Mouse (Mus musculus): ENCODE results near the gene Scn10a.

The Scn10a gene

DNA sequence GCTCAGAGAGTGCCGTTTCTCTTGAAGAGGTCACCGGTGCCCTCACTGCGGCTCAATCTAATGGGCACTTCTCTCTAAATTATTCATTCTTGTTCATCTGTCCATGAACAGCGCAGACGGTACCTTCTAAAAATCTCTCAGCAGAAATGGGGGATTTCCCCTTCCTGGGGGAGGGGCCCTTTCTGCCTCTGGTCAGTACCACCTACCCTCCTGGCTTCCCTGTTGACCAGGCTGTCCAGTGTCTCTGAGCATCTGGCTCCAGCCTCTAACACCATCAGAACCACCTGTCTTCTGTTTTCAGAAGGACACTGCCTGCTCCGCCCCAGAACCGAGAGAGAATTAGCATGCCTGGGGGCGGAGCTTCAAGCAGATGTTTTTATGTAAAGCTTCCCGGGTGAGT lies 143.4 kb downstream of the Scn10a start:
- DNase-seq (ENCODE audit: extremely low spot score, low spot score) = no peak

DNA sequence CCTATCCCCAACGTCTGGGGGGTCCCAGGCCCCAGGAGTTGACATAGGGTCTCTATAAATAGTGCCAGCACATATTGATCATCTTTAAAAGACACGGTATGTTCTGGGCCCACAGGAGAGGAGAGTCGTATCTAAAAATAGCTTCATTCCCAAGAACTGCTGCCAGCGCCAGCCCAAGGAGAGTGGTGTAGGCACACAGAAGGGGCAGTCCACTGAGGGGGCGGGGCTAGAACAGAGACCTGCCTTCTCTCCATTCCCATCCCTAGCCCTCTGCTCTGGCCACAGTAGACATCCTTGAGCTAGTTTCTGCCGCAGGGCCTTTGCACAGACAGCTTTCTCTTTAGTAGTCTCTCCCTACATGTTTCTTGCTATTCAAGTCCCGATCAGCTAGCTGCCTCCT lies 144.8 kb downstream of the Scn10a start:
- DNase-seq (ENCODE audit: extremely low spot score, low spot score) = no peak

DNA sequence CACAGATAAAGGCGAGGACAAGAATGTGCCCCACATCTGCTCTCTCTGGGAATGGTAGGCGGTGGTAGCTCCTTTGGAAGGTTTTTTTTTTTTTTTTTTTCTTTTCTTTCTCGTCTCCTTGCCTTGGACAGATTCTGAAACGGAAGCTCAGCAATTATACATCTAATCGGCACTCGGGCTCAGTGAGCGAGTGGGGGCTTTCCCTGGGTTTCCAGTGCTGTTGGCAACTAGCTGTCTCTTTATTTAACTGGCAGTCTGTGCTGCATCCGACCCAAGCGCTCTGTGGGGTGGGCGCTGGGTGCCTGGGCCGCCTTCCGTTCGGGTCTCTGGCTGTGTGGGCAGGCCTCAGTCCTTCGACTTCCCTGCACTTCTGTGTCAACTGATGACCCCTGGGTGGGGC lies 146.1 kb downstream of the Scn10a start:
- no peak for DNase-seq (ENCODE audit: extremely low spot score, low spot score)

DNA sequence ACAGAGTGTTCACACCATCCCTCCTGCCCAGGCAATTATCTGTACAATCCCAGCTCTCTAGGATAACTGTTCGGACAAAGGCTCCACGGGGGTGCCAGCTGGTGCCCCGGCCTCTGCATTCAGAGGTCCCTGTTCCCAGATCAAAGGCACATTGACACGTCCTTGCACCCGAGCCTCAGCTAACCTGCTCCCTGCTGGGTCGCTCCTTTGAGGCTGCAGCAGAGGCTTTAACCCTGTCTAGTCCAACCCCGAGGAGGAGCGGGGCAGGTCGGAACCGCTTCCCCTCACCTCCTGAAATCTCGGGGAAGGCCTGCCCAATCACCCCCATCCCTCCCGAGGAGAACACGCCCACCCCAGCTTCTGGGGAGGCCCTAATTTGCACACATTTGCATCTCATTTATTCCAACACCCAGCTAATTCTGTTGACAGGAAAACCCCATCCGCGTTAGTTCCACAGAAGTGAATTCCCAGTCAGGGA lies 147.7 kb downstream of the Scn10a start:
- no peak for DNase-seq (ENCODE audit: extremely low spot score, low spot score)

DNA sequence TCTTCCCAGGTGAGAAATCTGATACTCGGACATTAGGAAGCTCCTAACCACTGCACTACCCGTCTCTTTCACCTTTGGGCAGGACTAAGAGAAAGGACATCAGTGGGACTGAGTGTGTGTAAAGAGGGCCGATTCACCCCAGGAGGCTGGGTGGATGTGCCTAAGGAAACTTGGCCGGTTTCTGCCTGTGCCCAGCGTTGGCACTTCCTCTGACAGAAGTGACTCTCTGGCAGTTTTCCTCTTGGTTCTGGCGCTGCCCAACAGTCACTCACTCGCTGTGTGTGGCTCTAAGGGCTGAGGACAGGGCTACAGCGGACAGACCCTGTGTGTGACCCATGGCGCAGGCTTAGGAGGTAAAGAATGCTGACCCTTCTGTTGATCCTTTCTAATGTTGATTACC lies 148.5 kb downstream of the Scn10a start:
- DNase-seq (ENCODE audit: extremely low spot score, low spot score) = no peak

DNA sequence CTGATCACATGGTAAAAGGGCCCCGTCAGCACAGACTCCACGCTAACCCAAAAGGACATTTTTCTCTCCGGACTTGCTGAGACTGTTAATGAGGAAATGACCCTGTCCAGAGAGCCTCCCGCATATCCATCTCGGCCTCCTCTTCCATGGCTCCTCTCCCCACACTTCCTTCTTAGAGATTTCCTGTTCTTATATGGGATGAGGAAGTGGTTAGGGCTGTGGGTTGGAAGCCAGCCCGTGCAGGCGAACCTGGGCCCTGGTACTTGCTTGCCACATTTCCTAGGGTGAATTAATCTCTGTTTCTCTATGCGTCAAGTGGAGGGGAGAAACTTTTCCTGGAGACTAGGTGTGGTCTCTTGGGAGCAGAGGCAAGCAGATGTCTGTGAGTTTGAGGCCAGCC lies 150.4 kb downstream of the Scn10a start:
- DNase-seq (ENCODE audit: extremely low spot score, low spot score) = no peak

DNA sequence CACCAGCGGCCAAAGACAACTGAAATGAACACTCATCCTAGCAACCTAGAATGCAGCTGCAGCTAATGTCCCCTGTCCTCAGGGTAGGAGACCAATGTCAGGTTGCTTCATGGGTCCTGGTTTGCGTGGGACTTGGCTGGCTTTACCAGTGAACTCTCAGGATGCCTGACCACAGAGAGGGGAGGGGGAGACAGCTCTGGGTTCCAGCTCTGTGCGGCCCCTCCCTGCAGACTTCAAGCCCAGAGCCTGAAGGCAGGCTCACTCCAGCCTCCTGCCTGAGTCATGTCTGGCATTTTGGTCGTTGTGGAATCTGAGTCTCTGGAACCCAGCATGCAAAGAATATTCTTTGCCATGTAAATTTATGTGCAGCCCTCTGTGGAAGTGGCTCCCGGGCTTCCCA lies 151.3 kb downstream of the Scn10a start:
- no peak for DNase-seq (ENCODE audit: extremely low spot score, low spot score)

DNA sequence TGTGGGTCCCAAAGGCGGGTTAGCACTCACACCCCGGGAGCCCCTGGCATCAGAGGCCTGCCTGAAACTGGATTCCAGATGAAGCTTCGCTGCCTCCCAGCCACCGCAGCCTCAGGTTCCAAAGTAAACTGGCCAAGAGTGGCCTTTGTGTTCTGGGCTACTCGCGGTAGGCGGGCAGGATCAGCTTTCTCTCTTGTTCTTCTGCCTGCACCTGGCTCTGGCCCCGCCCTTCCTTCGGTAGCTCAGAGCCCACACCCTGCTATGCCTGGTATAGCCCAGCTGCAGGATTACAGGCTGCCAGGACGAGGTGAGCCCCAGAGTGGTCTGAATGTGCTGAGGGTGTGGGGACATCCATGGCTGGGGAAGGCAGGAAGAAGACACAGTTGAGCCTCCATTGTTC lies 152.9 kb downstream of the Scn10a start:
- DNase-seq (ENCODE audit: extremely low spot score, low spot score) = no peak

DNA sequence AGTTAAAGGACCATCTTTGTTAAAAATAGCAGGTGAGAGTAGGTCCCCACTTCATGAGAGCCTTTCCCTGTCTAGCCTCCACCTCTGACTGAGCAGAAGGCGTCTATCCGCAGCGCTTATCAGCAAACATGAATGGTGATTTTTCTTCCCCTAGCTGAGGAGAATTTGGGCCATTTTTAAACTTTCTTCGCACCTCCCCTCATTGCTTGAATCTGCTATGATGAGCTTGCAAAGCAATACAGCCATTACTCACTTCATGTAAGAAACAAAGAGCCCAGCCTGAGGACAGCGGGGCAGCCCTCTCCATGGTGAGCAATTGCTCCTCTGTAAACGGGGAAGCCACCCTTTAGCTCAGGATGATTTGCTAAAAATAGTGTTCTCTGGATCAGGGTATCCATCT lies 154.3 kb downstream of the Scn10a start:
- no peak for DNase-seq (ENCODE audit: extremely low spot score, low spot score)

DNA sequence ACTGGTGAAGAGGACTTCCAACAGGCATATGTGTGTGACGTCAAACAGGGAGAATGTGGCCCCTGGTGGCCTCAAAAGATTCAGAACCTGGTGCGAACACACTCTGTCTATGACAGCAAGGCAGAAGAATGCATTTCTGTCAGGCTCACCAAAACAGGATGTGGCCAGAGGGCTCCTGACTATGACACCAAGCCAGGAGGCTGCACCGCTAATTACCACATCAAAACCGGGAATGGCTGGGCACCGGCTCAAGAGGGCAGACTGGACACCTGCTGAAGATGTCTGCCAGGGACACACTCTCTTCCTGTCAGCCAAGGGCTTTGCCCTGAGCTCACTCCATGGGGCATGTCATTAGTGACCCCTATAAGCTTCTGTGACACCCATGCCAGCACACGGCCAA lies 155.5 kb downstream of the Scn10a start:
- no peak for DNase-seq (ENCODE audit: extremely low spot score, low spot score)

DNA sequence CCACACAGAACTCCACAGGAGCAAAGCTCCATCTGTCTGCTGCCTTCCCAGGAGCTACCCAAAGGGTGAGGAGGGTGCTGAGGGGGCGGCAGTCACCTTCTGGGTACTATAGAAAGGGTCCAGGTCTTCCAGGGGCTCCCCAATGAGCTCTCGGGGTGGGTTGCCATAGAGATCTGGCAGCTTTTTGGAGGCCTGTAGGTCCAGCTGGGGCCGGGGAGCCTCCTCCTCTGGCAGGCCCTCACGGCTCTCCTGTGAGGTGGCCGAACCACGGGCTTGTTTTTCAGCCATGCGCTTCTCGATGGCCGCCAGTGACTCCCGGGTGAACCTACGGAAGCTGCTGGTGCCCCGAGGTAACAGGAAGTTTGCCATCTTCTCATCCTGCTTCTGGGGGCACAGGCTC lies 156.9 kb downstream of the Scn10a start:
- no peak for DNase-seq (ENCODE audit: extremely low spot score, low spot score)

DNA sequence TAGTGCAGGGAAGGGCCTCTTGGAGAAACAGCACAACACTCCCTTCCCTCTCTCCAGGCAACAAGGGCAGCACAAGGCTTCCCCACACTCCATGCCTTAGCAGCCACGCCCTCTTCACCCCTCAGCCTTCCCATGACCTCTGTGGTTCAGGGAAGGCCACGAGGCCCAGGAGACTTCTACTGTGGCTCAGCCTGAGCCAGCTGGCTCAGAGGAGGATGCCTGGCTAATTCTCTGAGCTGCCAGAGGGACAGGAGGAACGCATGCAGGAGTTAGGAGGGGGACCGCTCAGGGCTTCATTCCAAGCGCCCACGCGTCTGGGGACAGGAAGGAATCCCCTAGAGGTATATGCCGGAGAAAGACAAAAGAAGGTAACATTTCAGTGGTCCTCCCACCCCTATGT lies 157.4 kb downstream of the Scn10a start:
- DNase-seq (ENCODE audit: extremely low spot score, low spot score) = no peak

DNA sequence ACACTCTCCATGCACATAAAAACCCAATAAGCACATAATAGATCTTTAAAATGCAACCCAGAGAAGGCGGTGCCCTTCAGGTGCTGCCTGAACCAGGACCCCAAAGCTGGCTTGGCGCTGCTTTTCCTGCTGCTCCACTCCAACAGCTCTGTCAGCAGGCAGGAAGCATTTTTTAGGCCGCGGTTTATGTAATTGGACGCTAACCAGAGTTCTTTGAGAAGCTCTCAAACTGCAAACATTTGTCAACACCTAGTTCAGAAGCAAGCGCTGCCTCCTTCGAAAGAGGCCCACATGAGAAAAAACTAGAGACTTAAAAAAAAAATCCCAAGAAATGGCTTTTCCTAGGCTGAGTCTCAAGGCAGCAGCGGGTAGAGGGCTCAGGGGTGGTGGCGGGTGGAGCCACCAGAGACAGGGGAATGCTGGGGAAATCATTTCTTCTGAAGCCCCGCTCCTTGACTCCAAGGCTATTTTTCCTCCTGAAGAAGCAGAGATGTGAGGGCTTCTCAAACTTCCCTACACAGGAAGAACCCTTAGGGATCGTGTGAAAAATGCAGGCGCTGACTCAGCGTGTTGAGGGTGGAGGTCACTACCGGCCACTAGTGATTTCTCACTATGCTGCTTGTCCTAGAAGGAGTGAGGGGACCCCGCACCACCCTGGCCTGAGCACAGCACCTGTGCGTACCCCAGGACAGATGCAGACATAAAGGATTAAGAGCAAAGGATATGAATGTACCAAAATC lies 159.4 kb downstream of the Scn10a start:
- DNase-seq (ENCODE audit: extremely low spot score, low spot score) = no peak
